Mouse (Mus musculus): Measurements from ENCODE around the gene Unk. TPM values are rescaled to one million over a fixed set of nuclear protein-coding genes. Genes with fewer than 3 reads are reported as not detected.

Gene Unk
- polyA plus RNA-seq, 1 experiment from 2014 or later = 27.3 TPM

GRCm38 (mm10) chr11:116037826-116038225, 7.7 kb downstream of the Unk start:
- Histone ChIP-seq H3K27ac (no peak overlapping the region), H3K9me3 (no peaks in the 10 kb centered on the region), H3K9ac (no peak overlapping the region), H3K4me1 (no peaks in the 10 kb centered on the region), H3K27me3 (replicated peaks) (no peaks in the 10 kb centered on the region), H3K4me2 (no peak overlapping the region), H3K36me3 (peaks cover 24% of the 10 kb centered on the region), H3K4me3 (replicated peaks) (no peak overlapping the region)
- no peak for ATAC-seq (ENCODE audit: insufficient read depth, low FRiP score, low read depth)
- 93% methylated on average over 9 of the region's 9 CpGs for WGBS

- H3K27me3 ChIP-seq (replicated peaks) = no peaks in the 10 kb centered on the region
- H3K9me3 ChIP-seq = no peaks in the 10 kb centered on the region
- H3K4me1 ChIP-seq = no peaks in the 10 kb centered on the region
- H3K27ac ChIP-seq = no peak overlapping the region
- no peak for ATAC-seq (ENCODE audit: insufficient read depth, low FRiP score, low read depth)
- H3K4me2 ChIP-seq = no peak overlapping the region
- H3K36me3 ChIP-seq = peaks cover 21% of the 10 kb centered on the region
- H3K4me3 ChIP-seq (replicated peaks) = no peak overlapping the region
- WGBS = 78% methylated on average over 6 of the region's 6 CpGs
- no peak overlapping the region for H3K9ac ChIP-seq
These were observed 10.5 kb downstream of the Unk start for GRCm38 (mm10) chr11:116040593-116040992.

DNA sequence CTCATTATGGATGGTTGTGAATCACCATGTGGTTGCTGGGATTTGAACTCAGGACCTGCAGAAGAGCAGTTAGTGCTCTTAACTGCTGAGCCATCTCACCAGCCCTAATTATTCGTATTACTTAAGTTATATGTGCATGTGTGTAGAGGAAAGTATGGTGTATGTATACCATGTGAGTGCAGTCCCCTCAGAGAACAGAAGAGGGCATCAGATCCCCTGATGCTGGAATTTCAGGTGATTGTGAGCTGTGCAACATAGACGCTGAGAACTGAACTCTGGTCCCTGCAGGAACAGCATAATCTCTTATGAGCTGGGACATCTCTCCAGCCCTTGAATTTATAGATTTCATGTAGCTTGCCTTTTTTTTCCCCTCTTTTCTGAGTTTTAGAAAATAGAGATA, 11.7 kb downstream of the Unk start:
- no peak overlapping the region for H3K27ac ChIP-seq
- H3K4me3 ChIP-seq (replicated peaks) = no peak overlapping the region
- no peak for ATAC-seq (ENCODE audit: insufficient read depth, low FRiP score, low read depth)
- H3K36me3 ChIP-seq = peaks cover 24% of the 10 kb centered on the region
- no peak overlapping the region for H3K4me2 ChIP-seq
- no peaks in the 10 kb centered on the region for H3K9me3 ChIP-seq
- no peaks in the 10 kb centered on the region for H3K4me1 ChIP-seq
- no peak overlapping the region for H3K9ac ChIP-seq
- H3K27me3 ChIP-seq (replicated peaks) = no peaks in the 10 kb centered on the region
- WGBS = 99% methylated on average over 2 of the region's 2 CpGs

DNA sequence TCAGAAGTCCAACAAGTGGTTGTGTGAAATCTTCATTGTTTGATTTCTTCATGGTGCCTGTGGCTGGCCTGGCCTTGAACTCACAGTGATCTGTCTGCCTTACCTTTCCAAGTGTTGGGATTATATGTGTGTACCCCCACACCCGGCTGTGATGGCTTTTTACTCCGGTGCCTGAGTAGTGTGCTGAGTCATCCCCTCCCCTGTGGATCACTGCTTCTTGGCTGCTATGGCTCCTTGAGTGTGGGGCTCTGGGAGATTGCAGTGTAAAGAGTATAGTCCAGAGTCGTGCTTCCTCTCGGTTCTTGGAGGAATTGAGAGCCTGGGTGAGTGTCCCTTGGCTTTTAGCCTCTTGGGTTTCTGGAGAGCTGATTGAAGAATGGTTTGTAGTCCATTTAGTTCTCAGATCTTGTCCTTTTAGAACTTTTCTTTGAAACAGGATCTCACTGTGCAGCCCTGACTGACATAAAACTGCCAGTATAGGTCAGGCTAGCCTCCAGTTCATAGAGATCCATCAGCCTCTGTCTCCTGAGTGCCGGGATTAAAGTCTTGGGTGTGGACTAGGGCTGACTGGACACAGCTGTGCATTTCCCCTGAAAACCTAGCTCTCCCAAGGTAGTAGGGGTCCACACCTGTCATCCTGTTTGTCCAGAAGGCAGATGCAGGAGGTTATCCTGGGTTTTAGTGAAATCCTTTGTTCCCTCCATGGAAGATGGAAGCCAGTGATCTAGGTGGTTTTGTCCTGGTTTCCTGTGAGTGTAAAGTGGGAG, 12.4 kb downstream of the Unk start:
- no peak overlapping the region for H3K4me3 ChIP-seq (replicated peaks)
- 73% methylated on average over 5 of the region's 5 CpGs for WGBS
- no peak overlapping the region for H3K27ac ChIP-seq
- no peaks in the 10 kb centered on the region for H3K27me3 ChIP-seq (replicated peaks)
- no peak overlapping the region for H3K4me2 ChIP-seq
- no peak overlapping the region for H3K9ac ChIP-seq
- peaks cover 28% of the 10 kb centered on the region for H3K36me3 ChIP-seq
- no peaks in the 10 kb centered on the region for H3K9me3 ChIP-seq
- H3K4me1 ChIP-seq = no peaks in the 10 kb centered on the region
- no peak for ATAC-seq (ENCODE audit: insufficient read depth, low FRiP score, low read depth)

DNA sequence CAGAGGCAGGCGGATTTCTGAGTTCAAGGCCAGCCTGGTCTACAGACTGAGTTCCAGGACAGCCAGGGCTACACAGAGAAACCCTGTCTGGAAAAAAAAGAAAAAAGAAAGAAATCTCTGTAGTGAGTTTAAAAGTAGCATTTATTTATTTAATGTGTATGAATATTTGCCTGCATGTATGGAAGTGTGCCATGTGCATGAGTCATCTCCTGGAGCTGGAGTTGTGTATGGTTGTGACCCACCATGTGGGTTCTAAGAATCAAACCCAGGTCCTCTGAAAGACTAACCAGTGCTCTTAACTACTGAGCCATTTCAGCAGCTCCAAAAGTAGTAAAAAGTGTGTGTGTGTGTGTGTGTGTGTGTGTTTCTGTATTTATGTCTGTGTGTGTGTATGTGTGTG, 13.2 kb downstream of the Unk start:
- Histone ChIP-seq H3K9ac (no peak overlapping the region), H3K9me3 (no peaks in the 10 kb centered on the region), H3K4me3 (replicated peaks) (no peak overlapping the region), H3K27me3 (replicated peaks) (no peaks in the 10 kb centered on the region), H3K27ac (no peak overlapping the region), H3K36me3 (peaks cover 35% of the 10 kb centered on the region), H3K4me1 (no peaks in the 10 kb centered on the region), H3K4me2 (no peak overlapping the region)
- ATAC-seq (ENCODE audit: insufficient read depth, low FRiP score, low read depth) = no peak
- WGBS = 97% methylated on average over 1 of the region's 1 CpGs

GRCm38 (mm10) chr11:116045173-116045572, 15.1 kb downstream of the Unk start:
- Histone ChIP-seq H3K27ac (no peak overlapping the region), H3K9me3 (no peaks in the 10 kb centered on the region), H3K27me3 (replicated peaks) (no peaks in the 10 kb centered on the region), H3K9ac (no peak overlapping the region), H3K4me1 (no peaks in the 10 kb centered on the region), H3K4me3 (replicated peaks) (no peak overlapping the region), H3K36me3 (peaks cover 50% of the 10 kb centered on the region), H3K4me2 (no peak overlapping the region)
- 92% methylated on average over 6 of the region's 6 CpGs for WGBS
- ATAC-seq (ENCODE audit: insufficient read depth, low FRiP score, low read depth) = no peak

DNA sequence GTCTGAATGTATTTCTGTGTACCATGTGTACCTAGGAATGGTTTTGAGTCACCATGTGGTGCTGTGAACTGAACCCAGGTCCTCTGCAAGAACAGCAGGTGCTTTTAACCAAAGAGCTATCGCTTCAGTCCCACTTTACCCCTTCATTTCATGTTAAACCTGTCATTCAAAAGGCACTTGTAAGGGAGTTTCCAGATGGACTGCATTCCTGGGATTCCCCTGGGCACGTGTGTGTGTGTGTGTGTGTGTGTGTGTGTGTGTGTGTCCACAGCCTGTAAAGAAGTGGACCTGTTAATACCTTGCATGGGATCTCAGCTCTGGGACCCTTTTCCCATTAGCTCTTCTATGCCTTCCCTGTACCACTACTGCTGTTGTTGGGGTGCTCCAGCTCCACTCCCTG, 19.5 kb downstream of the Unk start:
- Histone ChIP-seq H3K27ac (no peak overlapping the region), H3K27me3 (replicated peaks) (no peaks in the 10 kb centered on the region), H3K4me3 (replicated peaks) (no peak overlapping the region), H3K9me3 (no peaks in the 10 kb centered on the region), H3K9ac (no peak overlapping the region), H3K4me1 (no peaks in the 10 kb centered on the region), H3K36me3 (peaks cover 70% of the 10 kb centered on the region), H3K4me2 (no peak overlapping the region)
- ATAC-seq (ENCODE audit: insufficient read depth, low FRiP score, low read depth) = no peak
- 64% methylated on average over 2 of the region's 2 CpGs for WGBS

GRCm38 (mm10) chr11:116050196-116050595, 20.1 kb downstream of the Unk start:
- no peak overlapping the region for H3K27ac ChIP-seq
- no peaks in the 10 kb centered on the region for H3K27me3 ChIP-seq (replicated peaks)
- H3K36me3 ChIP-seq = peaks cover 75% of the 10 kb centered on the region
- no peak overlapping the region for H3K4me3 ChIP-seq (replicated peaks)
- no peak overlapping the region for H3K9ac ChIP-seq
- H3K9me3 ChIP-seq = no peaks in the 10 kb centered on the region
- no peak overlapping the region for H3K4me2 ChIP-seq
- H3K4me1 ChIP-seq = no peaks in the 10 kb centered on the region
- WGBS = 82% methylated on average over 4 of the region's 4 CpGs
- ATAC-seq (ENCODE audit: insufficient read depth, low FRiP score, low read depth) = no peak

DNA sequence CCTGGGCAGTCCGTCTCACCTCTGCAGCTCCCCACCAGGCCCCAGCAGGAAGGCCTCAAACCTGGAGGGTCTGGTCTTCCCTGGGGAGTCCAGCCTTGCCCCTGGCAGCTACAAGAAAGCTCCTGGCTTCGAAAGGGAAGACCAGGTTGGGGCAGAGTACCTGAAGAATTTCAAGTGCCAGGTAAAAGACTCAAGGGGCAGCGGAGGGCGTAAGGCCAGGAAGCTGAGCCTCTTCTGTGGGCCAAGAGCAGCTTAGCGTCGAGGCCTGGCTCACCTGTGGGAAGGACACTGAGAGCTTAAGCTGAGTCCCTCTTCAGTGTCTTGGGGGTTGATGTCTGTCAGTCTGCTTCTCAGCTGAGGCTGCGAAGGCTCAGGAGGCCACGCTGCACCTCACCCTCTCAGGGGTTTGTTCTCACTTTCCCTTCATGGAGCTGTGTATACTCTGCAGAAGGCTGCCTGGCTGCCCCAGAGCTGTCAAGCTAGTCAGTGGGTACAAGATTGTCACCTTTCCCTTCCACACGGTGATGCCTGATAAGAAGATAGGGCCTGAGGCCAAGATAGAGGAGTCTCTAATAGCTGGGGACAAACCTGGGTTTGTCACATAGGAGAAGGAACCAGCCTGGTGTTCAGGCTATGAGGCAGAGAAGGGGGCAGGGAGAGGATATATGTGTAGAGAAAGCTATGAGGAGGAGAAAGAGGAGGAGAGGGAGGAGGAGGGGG, 23.5 kb downstream of the Unk start:
- 91% methylated on average over 9 of the region's 9 CpGs for WGBS
- Histone ChIP-seq H3K4me2 (no peak overlapping the region), H3K4me1 (no peaks in the 10 kb centered on the region), H3K9ac (no peak overlapping the region), H3K9me3 (no peaks in the 10 kb centered on the region), H3K27me3 (replicated peaks) (no peaks in the 10 kb centered on the region), H3K27ac (no peak overlapping the region), H3K4me3 (replicated peaks) (no peak overlapping the region), H3K36me3 (peaks cover 90% of the 10 kb centered on the region)
- no peak for ATAC-seq (ENCODE audit: insufficient read depth, low FRiP score, low read depth)

- WGBS = 88% methylated on average over 11 of the region's 11 CpGs
- ATAC-seq (ENCODE audit: insufficient read depth, low FRiP score, low read depth) = no peak
- Histone ChIP-seq H3K9ac (no peak overlapping the region), H3K27me3 (replicated peaks) (no peaks in the 10 kb centered on the region), H3K9me3 (no peaks in the 10 kb centered on the region), H3K27ac (no peak overlapping the region), H3K4me3 (replicated peaks) (no peak overlapping the region), H3K36me3 (peaks cover 83% of the 10 kb centered on the region), H3K4me2 (no peak overlapping the region), H3K4me1 (no peaks in the 10 kb centered on the region)
These were observed 25.8 kb downstream of the Unk start for GRCm38 (mm10) chr11:116055873-116056272.

GRCm38 (mm10) chr11:116057237-116057881, 27.2 kb downstream of the Unk start:
- H3K27ac ChIP-seq = no peak overlapping the region
- no peaks in the 10 kb centered on the region for H3K27me3 ChIP-seq (replicated peaks)
- no peak for ATAC-seq (ENCODE audit: insufficient read depth, low FRiP score, low read depth)
- no peak overlapping the region for H3K4me3 ChIP-seq (replicated peaks)
- H3K4me2 ChIP-seq = no peak overlapping the region
- peaks cover 74% of the 10 kb centered on the region for H3K36me3 ChIP-seq
- H3K9me3 ChIP-seq = no peaks in the 10 kb centered on the region
- H3K4me1 ChIP-seq = no peaks in the 10 kb centered on the region
- H3K9ac ChIP-seq = no peak overlapping the region
- 81% methylated on average over 4 of the region's 4 CpGs for WGBS

DNA sequence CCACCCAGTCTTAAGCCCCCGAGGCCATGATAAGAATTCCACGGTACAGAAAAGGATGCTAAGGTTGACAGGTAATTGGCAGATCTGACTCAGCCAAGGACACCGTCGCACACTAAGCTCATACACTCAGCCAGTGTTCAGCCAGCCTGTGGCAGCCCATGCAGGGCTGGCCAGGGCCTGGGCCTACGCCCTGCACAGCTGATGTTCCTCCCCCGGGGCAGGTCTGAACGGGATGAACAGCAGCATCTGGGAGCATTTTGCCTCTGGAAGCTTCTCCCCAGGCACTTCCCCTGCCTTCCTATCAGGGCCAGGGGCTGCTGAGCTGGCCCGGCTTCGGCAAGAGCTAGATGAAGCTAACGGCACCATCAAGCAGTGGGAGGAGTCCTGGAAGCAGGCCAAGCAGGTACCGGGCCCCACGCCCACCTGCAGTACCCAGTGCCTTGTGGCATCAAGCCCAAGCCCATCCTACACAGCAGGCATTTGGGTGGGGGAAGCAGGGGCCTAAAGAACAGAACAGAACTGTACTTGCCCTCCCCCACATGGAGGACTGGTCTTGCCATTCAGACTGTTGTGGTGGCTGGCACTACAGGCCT, 28.0 kb downstream of the Unk start:
- no peaks in the 10 kb centered on the region for H3K27me3 ChIP-seq (replicated peaks)
- no peak overlapping the region for H3K27ac ChIP-seq
- peaks cover 66% of the 10 kb centered on the region for H3K36me3 ChIP-seq
- no peak overlapping the region for H3K9ac ChIP-seq
- H3K9me3 ChIP-seq = no peaks in the 10 kb centered on the region
- H3K4me3 ChIP-seq (replicated peaks) = no peak overlapping the region
- no peak for ATAC-seq (ENCODE audit: insufficient read depth, low FRiP score, low read depth)
- H3K4me1 ChIP-seq = no peaks in the 10 kb centered on the region
- WGBS = 68% methylated on average over 12 of the region's 12 CpGs
- H3K4me2 ChIP-seq = no peak overlapping the region
